Comparison of ENCODE assay signal across 12 mouse cellular contexts in the genomic region with DNA sequence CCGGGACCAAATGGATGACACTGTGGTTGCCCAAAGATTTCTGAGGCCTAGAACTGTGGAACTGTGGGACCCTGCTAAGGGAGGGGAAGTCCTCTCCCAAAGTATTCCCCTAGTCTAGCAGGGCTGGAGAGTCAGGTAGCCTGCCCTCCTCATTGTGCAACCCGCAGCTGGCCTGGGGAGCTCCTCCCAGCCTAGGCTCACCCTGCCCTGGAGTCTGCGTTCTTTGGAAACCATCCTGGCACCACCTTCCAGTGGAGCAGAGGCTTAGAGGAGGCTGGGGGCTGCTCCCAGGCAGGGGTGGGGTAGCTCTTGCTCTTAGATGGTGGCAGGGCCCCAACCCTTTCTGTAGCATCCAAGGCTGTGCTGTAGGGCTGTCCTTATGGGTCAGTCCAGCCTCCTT. TPM values are rescaled to one million over a fixed set of nuclear protein-coding genes. Genes with fewer than 3 reads are reported as not detected.
DNase-seq lines count a peak whose midpoint lies in the region; ATAC-seq and TF ChIP-seq lines count a peak whose summit lies in the region.
"Had no signal": no experiment of that assay in that cellular context is flagged by ENCODE, and none has a peak within 500 bp of the region (broad histone marks: within the 10 kb centered on the region; RNA-seq: fewer than 3 reads in every experiment).

No protein-coding gene starts in this region.

- ATAC-seq in stomach, embryonic 16.5 days (ENCODE audit: insufficient read depth, low FRiP score): no peak

- H3K27ac ChIP-seq in heart, embryonic 10.5 days: peak overlapping the region; percentile 17; the same call in 1 of the 2 replicates
- peak overlapping the region; percentile 26; the same call in 1 of the 2 replicates for H3K27ac ChIP-seq in liver, adult 2 months (replicated peaks; ENCODE audit: insufficient read depth, low read depth, low read length)
- peak overlapping the region; percentile 54 for H3K27ac ChIP-seq in limb, embryonic 10.5 days
- peak overlapping the region; percentile 88 for H3K27ac ChIP-seq in stomach, embryonic 16.5 days (ENCODE audit: low read length)
- H3K27ac ChIP-seq: heart, embryonic 15.5 days had no signal

- TF ChIP-seq CTCF in liver, adult 2 months (IDR thresholded peaks at IDR 0.05; ENCODE audit: low read depth, low read length): no peak

- H3K27me3 ChIP-seq in heart, embryonic 10.5 days (ENCODE audit: insufficient read depth, poor library complexity, severe bottlenecking): peaks cover 54% of the 10 kb centered on the region
- no peaks in the 10 kb centered on the region for H3K27me3 ChIP-seq in liver, adult 2 months (ENCODE audit: control insufficient read depth, insufficient read depth, low read length)
- H3K27me3 ChIP-seq in limb, embryonic 10.5 days (ENCODE audit: low read depth, poor library complexity, severe bottlenecking): no peaks in the 10 kb centered on the region
- H3K27me3 ChIP-seq in stomach, embryonic 16.5 days (ENCODE audit: control insufficient read depth, insufficient read depth, low read length): no peaks in the 10 kb centered on the region
- H3K27me3 ChIP-seq: heart, embryonic 15.5 days had no signal

- no peak overlapping the region for H3K4me2 ChIP-seq in stomach, embryonic 16.5 days (ENCODE audit: low read depth, low read length)
- H3K4me2 ChIP-seq: heart, embryonic 15.5 days had no signal

- no peaks in the 10 kb centered on the region for H3K9me3 ChIP-seq in heart, embryonic 10.5 days
- no peaks in the 10 kb centered on the region for H3K9me3 ChIP-seq in limb, embryonic 10.5 days (replicated peaks)
- no peaks in the 10 kb centered on the region for H3K9me3 ChIP-seq in stomach, embryonic 16.5 days (replicated peaks; ENCODE audit: control insufficient read depth, low read length)
- H3K9me3 ChIP-seq: heart, embryonic 15.5 days had no signal

- 68% methylated on average over 3 of the region's 3 CpGs for WGBS in heart, embryonic 10.5 days
- WGBS in liver, adult 2 months: 11% methylated on average over 3 of the region's 3 CpGs
- WGBS in limb, embryonic 10.5 days: 73% methylated on average over 3 of the region's 3 CpGs
- WGBS in stomach, embryonic 16.5 days: 41% methylated on average over 3 of the region's 3 CpGs

- peaks cover 86% of the 10 kb centered on the region for H3K4me1 ChIP-seq in heart, embryonic 10.5 days
- peaks cover 81% of the 10 kb centered on the region for H3K4me1 ChIP-seq in liver, adult 2 months (ENCODE audit: control insufficient read depth, insufficient read depth, low read length)
- H3K4me1 ChIP-seq in limb, embryonic 10.5 days: peaks cover 76% of the 10 kb centered on the region
- H3K4me1 ChIP-seq in stomach, embryonic 16.5 days (ENCODE audit: control insufficient read depth, insufficient read depth, low read length): peaks cover 76% of the 10 kb centered on the region

- intact Hi-C loops in heart, postnatal 36 days (cut with DNase I): no loop called here

- no peak overlapping the region for H3K4me3 ChIP-seq in heart, embryonic 10.5 days
- H3K4me3 ChIP-seq in liver, adult 2 months (ENCODE audit: insufficient read depth, low read depth, low read length): no peak overlapping the region
- H3K4me3 ChIP-seq in limb, embryonic 10.5 days: no peak overlapping the region
- H3K4me3 ChIP-seq in stomach, embryonic 16.5 days (replicated peaks; ENCODE audit: low read length): no peak overlapping the region
- H3K4me3 ChIP-seq: erythroblast, embryonic 14.5 days; heart, embryonic 15.5 days had no signal

- no peaks in the 10 kb centered on the region for H3K36me3 ChIP-seq in heart, embryonic 10.5 days
- no peaks in the 10 kb centered on the region for H3K36me3 ChIP-seq in liver, adult 2 months (ENCODE audit: control insufficient read depth, insufficient read depth, low read length)
- no peaks in the 10 kb centered on the region for H3K36me3 ChIP-seq in limb, embryonic 10.5 days
- no peaks in the 10 kb centered on the region for H3K36me3 ChIP-seq in stomach, embryonic 16.5 days (ENCODE audit: control insufficient read depth, insufficient read depth, low read length)
- H3K36me3 ChIP-seq: heart, embryonic 15.5 days had no signal

- no peak for TF ChIP-seq POLR2A in liver, adult 2 months (IDR thresholded peaks at IDR 0.05; ENCODE audit: extremely low read depth, insufficient read depth, low read length)

- DNase-seq in heart, embryonic 10.5 days (ENCODE audit: low spot score): no peak
- no peak for DNase-seq in heart, postnatal 36 days
- DNase-seq in liver, adult 2 months (ENCODE audit: extremely low read depth, low read depth, low spot score): peak; percentile 64
- DNase-seq in liver: no peak
- DNase-seq in limb, embryonic 10.5 days (ENCODE audit: low spot score): no peak
- DNase-seq in cerebellum, postnatal 14 days: no peak
- DNase-seq: kidney, adult 8-10 months; spleen, adult 18-20 months; thymus, adult 18-20 months had no signal

- H3K9ac ChIP-seq in liver, adult 2 months (ENCODE audit: low read depth, low read length): 0 out of 2 replicates have a peak overlapping the region, but pooled peaks have one; percentile 3
- H3K9ac ChIP-seq in stomach, embryonic 16.5 days (ENCODE audit: low read length): peak overlapping the region; percentile 48
- H3K9ac ChIP-seq: heart, embryonic 15.5 days had no signal

- H3K79me2 ChIP-seq in liver, adult 2 months (ENCODE audit: control insufficient read depth, insufficient read depth, low read length): peaks cover 97% of the 10 kb centered on the region

RNA-seq across cellular contexts. Expression of gene Rxra, which starts 26.0 kb away (rescaled TPM):
- 6.4 and 8.0 TPM in 2 replicates for polyA plus RNA-seq in heart, embryonic 10.5 days (2016; fragmentation: Nextera tagmentation; extraction: Ambion mirVana)
- 10 to 100 TPM; 52.8 to 53.8 TPM for total RNA-seq in heart, postnatal 36 days (2021)
- 108 and 124 TPM in 2 replicates for total RNA-seq in liver, adult 2 months (2014; rRNA removed)
- polyA plus RNA-seq in liver, adult 2 months (2012; rRNA removed): 303 and 313 TPM in 2 replicates
- 8.7 and 10.9 TPM in 2 replicates for polyA plus RNA-seq in limb, embryonic 10.5 days (2016; fragmentation: Nextera tagmentation; extraction: Ambion mirVana)
- 11.9 and 12.4 TPM in 2 replicates for polyA plus RNA-seq in stomach, embryonic 16.5 days (2015; fragmentation: Nextera tagmentation; extraction: Ambion mirVana)

Comparison
In these comparisons a context has a peak if more than half of its experiments do, and no peak if none do; other contexts are left out.
1. H3K27ac ChIP-seq: peak in every context shown above with its lines; median percentile 88 in stomach, embryonic 16.5 days; 54 in limb, embryonic 10.5 days; 26 in liver, adult 2 months; 17 in heart, embryonic 10.5 days.
2. RNA of gene Rxra, which starts 26.0 kb away (polyA plus RNA-seq): 303 to 313 TPM in liver, adult 2 months; 11.9 to 12.4 TPM in stomach, embryonic 16.5 days, 8.7 to 10.9 TPM in limb, embryonic 10.5 days and 6.4 to 8.0 TPM in heart, embryonic 10.5 days; every median in the first group is over 10 times any median in the second.